Mouse (Mus musculus): ENCODE measurements around the gene Gosr1.

- TF ChIP-seq POLR2A (IDR thresholded peaks at IDR 0.05; ENCODE audit: control insufficient read depth, extremely low read depth, insufficient read depth, low read length, poor library complexity), result no peak
- TF ChIP-seq CTCF (IDR thresholded peaks at IDR 0.05; ENCODE audit: borderline replicate concordance, control insufficient read depth, extremely low read depth, insufficient read depth, low read length, poor library complexity), result no peak
These were observed 17.5 kb downstream of the Gosr1 start for GRCm38 (mm10) chr11:76745921-76746320.

Measured in thymus, adult 2 months (tissue).